ENCODE assay signal across 20 mouse cellular contexts in genomic region chr6:136558288-136559005, GRCm38 (mm10). TPM values are rescaled to one million over a fixed set of nuclear protein-coding genes. Genes with fewer than 3 reads are reported as not detected.
DNase-seq lines count a peak whose midpoint lies in the region; ATAC-seq and TF ChIP-seq lines count a peak whose summit lies in the region.
"Had no signal": no experiment of that assay in that cellular context is flagged by ENCODE, and none has a peak within 500 bp of the region (broad histone marks: within the 10 kb centered on the region; RNA-seq: fewer than 3 reads in every experiment).

No protein-coding gene starts in this region.

- 67% methylated on average over 8 of the region's 8 CpGs for WGBS in forebrain, postnatal 0 days
- 83% methylated on average over 8 of the region's 8 CpGs for WGBS in forebrain, embryonic 10.5 days

- H3K27me3 ChIP-seq in forebrain, postnatal 0 days (ENCODE audit: insufficient read depth, low read length) = no peaks in the 10 kb centered on the region
- no peaks in the 10 kb centered on the region for H3K27me3 ChIP-seq in forebrain, embryonic 10.5 days (ENCODE audit: poor library complexity, severe bottlenecking)
- H3K27me3 ChIP-seq in ES-Bruce4 (ENCODE audit: control insufficient read depth, insufficient read depth, low read length, poor library complexity, severe bottlenecking) = no peaks in the 10 kb centered on the region
- H3K27me3 ChIP-seq: forebrain, embryonic 13.5 days; heart, embryonic 13.5 days had no signal

- H3K4me1 ChIP-seq in forebrain, postnatal 0 days (ENCODE audit: insufficient read depth) = 0 out of 2 replicates have a peak, but pooled peaks cover 3% of the 10 kb centered on the region
- H3K4me1 ChIP-seq in forebrain, embryonic 10.5 days = peaks cover 30% of the 10 kb centered on the region
- H3K4me1 ChIP-seq in ES-Bruce4 (ENCODE audit: control insufficient read depth, insufficient read depth, low read length) = peaks cover 2% of the 10 kb centered on the region

- DNase-seq in forebrain, postnatal 0 days = no peak
- DNase-seq in forebrain, embryonic 10.5 days (ENCODE audit: extremely low spot score, low spot score) = no peak
- no peak for DNase-seq in layer of hippocampus, adult 2 months (ENCODE audit: low spot score in 2 of 2)
- DNase-seq in layer of hippocampus, adult 9-11 months = no peak
- peak; percentile 57 for DNase-seq in brain, adult 2 months (ENCODE audit: low read depth, low spot score)
- DNase-seq in urinary bladder, postnatal 10 days (ENCODE audit: low spot score) = no peak
- DNase-seq: adrenal gland, postnatal 25 days; gastrocnemius, postnatal 25 days; heart, adult 2 months; heart, postnatal 14 days; kidney, adult 11 months; kidney, postnatal 4 days; liver; lung, postnatal 4 days; right cerebral cortex, postnatal 14 days had no signal

- no peak overlapping the region for H3K9ac ChIP-seq in forebrain, postnatal 0 days
- 0 out of 2 replicates have a peak overlapping the region, but pooled peaks have one; percentile 32 for H3K9ac ChIP-seq in ES-Bruce4 (ENCODE audit: low read depth, poor library complexity, severe bottlenecking)
- H3K9ac ChIP-seq: forebrain, embryonic 13.5 days; heart, embryonic 13.5 days had no signal

- H3K4me2 ChIP-seq in forebrain, postnatal 0 days (ENCODE audit: low read depth) = no peak overlapping the region
- H3K4me2 ChIP-seq: forebrain, embryonic 13.5 days; heart, embryonic 13.5 days had no signal

- no peak for ATAC-seq in forebrain, postnatal 0 days
- ATAC-seq: forebrain, embryonic 13.5 days had no signal

- TF ChIP-seq POLR2A in ES-Bruce4 (IDR thresholded peaks at IDR 0.05; ENCODE audit: insufficient read depth, low read length) = no peak

- TF ChIP-seq CTCF in forebrain, postnatal 0 days (IDR thresholded peaks at IDR 0.05; ENCODE audit: low read depth) = no peak
- no peak for TF ChIP-seq CTCF in layer of hippocampus, adult 2 months (conservative IDR thresholded peaks at IDR 0.05)
- TF ChIP-seq CTCF in ES-Bruce4 (IDR thresholded peaks at IDR 0.05; ENCODE audit: low read depth, low read length) = no peak

- H3K27ac ChIP-seq in forebrain, postnatal 0 days (ENCODE audit: low read depth, low read length) = peak overlapping the region; percentile 22; the same call in 1 of the 2 replicates
- H3K27ac ChIP-seq in forebrain, embryonic 10.5 days = no peak overlapping the region
- peak overlapping the region; percentile 84 for H3K27ac ChIP-seq in layer of hippocampus, adult 2 months
- 0 out of 2 replicates have a peak overlapping the region, but pooled peaks have one; percentile 9 for H3K27ac ChIP-seq in ES-Bruce4 (ENCODE audit: insufficient read depth, low read length)
- H3K27ac ChIP-seq: forebrain, embryonic 13.5 days; heart, adult 2 months; heart, embryonic 13.5 days; limb, embryonic 10.5 days; stomach, postnatal 0 days had no signal

- TF ChIP-seq EP300 in ES-Bruce4 (IDR thresholded peaks at IDR 0.05; ENCODE audit: insufficient read depth, low read depth, low read length) = no peak

- H3K9me3 ChIP-seq in forebrain, postnatal 0 days (ENCODE audit: low read length) = no peaks in the 10 kb centered on the region
- H3K9me3 ChIP-seq in forebrain, embryonic 10.5 days = no peaks in the 10 kb centered on the region; the same call in 1 of the 2 replicates
- H3K9me3 ChIP-seq in ES-Bruce4 (replicated peaks; ENCODE audit: control insufficient read depth, insufficient read depth, low read length, poor library complexity, severe bottlenecking) = no peaks in the 10 kb centered on the region
- H3K9me3 ChIP-seq: heart, embryonic 13.5 days; limb, embryonic 10.5 days had no signal

- peaks cover 29% of the 10 kb centered on the region for H3K36me3 ChIP-seq in forebrain, postnatal 0 days (ENCODE audit: insufficient read depth)
- H3K36me3 ChIP-seq in forebrain, embryonic 10.5 days (replicated peaks) = peaks cover 62% of the 10 kb centered on the region
- peaks cover 32% of the 10 kb centered on the region for H3K36me3 ChIP-seq in ES-Bruce4 (ENCODE audit: control insufficient read depth, insufficient read depth, low read length, poor library complexity, severe bottlenecking)

- H3K4me3 ChIP-seq in forebrain, postnatal 0 days (ENCODE audit: low read depth, low read length) = no peak overlapping the region
- H3K4me3 ChIP-seq in forebrain, embryonic 10.5 days = no peak overlapping the region
- H3K4me3 ChIP-seq in layer of hippocampus, adult 2 months = no peak overlapping the region
- H3K4me3 ChIP-seq in ES-Bruce4 (ENCODE audit: low read depth, low read length) = no peak overlapping the region
- H3K4me3 ChIP-seq: forebrain, embryonic 13.5 days; heart, adult 2 months; heart, embryonic 13.5 days; limb, embryonic 10.5 days had no signal

RNA-seq across cellular contexts. Expression of gene Atf7ip, which starts 52.5 kb away (rescaled TPM):
- total RNA-seq in forebrain, postnatal 0 days (2014; rRNA removed) = 35.0 and 54.8 TPM in 2 replicates
- 12.6 and 23.5 TPM in 2 replicates for polyA plus RNA-seq in forebrain, postnatal 0 days (2015; fragmentation: Nextera tagmentation; extraction: Ambion mirVana)
- polyA plus RNA-seq in forebrain, embryonic 10.5 days (2016; fragmentation: Nextera tagmentation; extraction: Ambion mirVana) = 44.2 and 46.7 TPM in 2 replicates
- total RNA-seq in layer of hippocampus, adult 2 months (2021) = 100 to 1,000 TPM; 103 to 116 TPM
- polyA plus RNA-seq in ES-Bruce4 (2011; ENCODE audit: insufficient read depth, insufficient read length, low read depth, missing spikeins) = 110 and 114 TPM in 2 replicates
